Mouse (Mus musculus): ENCODE measurements at regions not wholly inside any gene's neighbourhood (a gene's known extent, or its start where the extent isn't known, plus 50 kb on each side); places are given as distances from the start of the nearest gene placed in this dataset.

- no peak for ATAC-seq (replicated peaks; ENCODE audit: poor library complexity, severe bottlenecking)
Measured at GRCm38 (mm10) chrX:59751680-59752079, 183.8 kb upstream of the Fgf13 start.

- no peak for ATAC-seq (replicated peaks; ENCODE audit: poor library complexity, severe bottlenecking)
Measured at GRCm38 (mm10) chrX:59703787-59704186, 135.9 kb upstream of the Fgf13 start.

GRCm38 (mm10) chrX:59701090-59701489 lies 133.2 kb upstream of the Fgf13 start:
- peak; percentile 72 for ATAC-seq (replicated peaks; ENCODE audit: poor library complexity, severe bottlenecking)

GRCm38 (mm10) chrX:59699766-59700165 lies 131.9 kb upstream of the Fgf13 start:
- peak; percentile 50; the same call in 1 of the 2 replicates for ATAC-seq (replicated peaks; ENCODE audit: poor library complexity, severe bottlenecking)

- peak; percentile 91 for ATAC-seq (replicated peaks; ENCODE audit: poor library complexity, severe bottlenecking)
Measured at GRCm38 (mm10) chrX:59693040-59693439, 125.2 kb upstream of the Fgf13 start.

GRCm38 (mm10) chrX:59690436-59690835 lies 122.6 kb upstream of the Fgf13 start:
- ATAC-seq (replicated peaks; ENCODE audit: poor library complexity, severe bottlenecking), result no peak

GRCm38 (mm10) chrX:59689531-59689930 lies 121.7 kb upstream of the Fgf13 start:
- no peak for ATAC-seq (replicated peaks; ENCODE audit: poor library complexity, severe bottlenecking)
